Mouse (Mus musculus): Measurements from ENCODE around the gene Zcchc8. TPM values are rescaled to one million over a fixed set of nuclear protein-coding genes. Genes with fewer than 3 reads are reported as not detected.

Zcchc8 gene
- polyA plus RNA-seq (2017; shearing (Covaris generic)), result 70.6 TPM

DNA sequence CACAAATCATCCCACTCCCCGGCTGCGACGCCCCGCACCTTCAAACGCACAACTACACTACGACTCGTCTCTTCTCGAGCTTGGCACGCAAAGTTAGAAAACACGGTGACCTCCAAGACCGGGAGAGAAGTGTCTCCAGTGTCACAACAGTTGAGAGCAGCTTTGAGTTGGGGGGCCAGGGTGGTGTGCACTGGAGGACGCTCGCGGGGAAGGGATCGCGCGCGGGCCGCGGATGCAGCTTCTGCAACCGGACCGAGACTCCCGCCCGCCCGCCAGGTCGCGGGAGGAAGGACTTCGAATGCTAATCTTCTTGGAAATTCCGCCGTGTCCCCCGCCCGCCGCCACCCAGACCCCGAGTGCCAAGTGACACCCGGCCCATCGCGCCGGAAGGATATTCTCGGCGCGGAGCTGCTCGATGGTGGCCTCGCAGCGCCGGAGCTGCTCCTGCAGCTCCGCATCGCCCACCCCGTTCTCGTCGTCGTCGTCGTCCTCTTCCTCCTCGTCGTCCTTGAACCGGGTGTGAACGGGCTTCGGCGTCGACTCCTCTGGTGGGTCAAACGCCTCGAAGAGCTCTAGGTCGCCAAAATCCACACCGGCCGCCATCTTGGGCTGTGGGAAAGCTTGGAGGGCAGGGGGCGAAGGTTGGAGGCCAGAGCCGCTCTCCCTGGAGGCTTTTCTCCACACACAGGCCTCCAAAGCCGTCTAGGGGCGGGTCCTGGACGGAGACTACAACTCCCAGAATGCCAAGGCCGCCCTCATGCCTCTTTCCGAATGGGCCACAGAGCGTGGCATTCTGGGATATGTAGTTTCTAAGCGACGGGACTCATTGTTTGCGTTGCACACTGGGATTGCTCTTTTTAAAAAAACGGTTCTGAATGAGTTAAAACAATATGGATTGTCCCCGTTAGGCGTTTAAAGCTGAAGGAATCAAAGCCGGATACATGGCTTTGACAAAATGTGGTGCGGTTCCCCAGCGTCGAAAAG, at the start of gene Zcchc8:
Zcchc8 (minus strand) TSS at position 773 of the 984 bp plus-strand sequence.

DNA sequence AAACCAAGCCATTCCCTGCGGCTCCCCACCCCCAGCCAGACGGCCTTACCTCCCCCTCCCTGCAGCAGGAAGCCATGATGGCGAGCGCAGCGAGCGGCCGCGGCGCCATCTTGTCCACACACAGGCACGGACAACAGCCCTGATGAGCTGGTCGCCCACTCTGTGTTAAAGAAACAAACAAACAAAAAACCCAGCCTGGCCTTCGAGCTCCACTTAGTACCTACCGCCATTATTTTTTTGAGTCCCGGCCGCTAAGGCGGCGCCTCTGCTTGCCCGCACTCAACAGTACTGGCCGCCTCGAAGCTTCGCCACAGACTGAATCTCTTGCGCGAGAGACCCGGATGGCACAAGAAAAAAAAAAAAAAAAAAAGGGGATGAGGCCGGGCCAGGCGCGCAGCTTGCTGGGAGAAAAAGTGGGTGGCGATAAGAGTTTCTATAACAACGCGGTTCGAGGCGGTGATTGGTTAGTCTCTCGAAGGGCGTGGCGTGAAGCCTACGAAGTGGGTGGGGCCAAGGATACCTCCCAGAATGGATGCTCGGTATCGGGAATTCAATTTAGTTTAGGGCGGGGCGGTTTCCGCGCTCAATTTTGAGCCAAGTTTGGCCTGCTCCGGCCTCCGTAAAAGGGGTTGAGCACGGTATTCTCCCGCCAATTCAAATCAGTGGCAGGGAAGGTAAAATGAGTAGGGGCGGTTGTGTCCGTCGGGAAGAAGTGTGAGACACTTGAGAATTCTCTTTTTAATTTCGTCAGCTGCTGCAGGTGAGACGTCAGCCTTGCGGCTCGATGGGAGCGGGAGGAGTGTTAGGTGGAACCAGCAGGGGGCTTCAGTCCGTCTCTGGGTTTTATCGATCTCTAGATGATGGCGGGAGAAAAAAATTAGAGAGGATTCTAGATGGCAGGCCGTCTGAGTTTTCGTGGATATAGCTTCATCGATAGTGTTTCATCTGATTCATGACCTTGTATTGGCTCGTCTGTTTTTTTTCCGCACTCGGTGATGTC, 28.5 kb upstream of the Zcchc8 start, which contains the start of the genes Rsrc2 and Kntc1:
Rsrc2 (minus strand) TSS at position 350 of the 1,000 bp plus-strand sequence.
Kntc1 (plus strand) TSS at position 652 of the 1,000 bp plus-strand sequence.

DNA sequence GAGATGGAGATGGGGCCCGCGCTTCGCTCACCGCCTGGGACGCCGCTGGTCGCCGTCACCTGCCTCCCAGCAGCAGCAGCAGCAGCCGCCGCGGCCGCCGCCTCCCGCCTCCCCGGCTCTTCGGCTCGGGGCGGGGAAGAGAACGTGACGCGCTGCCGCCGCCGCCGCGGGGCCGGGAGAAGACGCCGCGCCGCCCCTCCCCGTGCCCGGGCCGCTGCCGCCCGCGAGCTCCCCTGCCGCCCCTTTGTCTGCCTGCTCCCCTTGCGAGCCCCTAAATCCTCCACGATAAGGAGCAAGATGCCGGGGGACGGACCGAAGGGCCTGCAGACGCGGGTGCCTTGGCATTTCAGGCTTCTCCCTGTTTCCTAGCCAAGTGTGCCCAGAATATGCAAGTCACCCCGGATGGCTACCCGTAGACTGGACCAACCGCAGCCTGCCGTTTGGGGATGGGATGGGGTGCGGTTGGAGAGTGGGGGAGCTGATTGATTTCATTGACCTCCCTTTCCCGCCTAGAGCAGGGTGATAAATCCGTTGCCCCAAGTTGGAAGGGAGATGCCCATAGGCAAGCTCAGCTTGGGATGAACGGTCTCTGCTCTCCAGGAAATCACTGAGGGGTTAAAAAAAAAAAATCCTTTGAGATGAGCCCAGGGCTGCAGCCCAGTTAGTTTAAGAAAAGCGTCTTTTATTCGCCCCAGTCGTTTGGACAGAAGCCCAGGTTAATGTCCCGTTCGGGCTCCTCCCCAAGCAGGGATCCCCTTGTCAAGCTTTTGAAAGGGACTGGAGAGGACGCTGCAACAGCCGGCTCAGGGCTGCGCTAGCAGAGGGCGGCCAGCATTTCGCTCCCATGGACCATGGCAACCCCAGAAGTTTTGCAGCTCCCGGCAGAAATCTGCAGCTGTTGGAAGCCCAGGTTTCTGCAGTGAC, 36.4 kb downstream of the Zcchc8 start, which contains the start of gene Clip1:
Clip1 (minus strand) TSS at position 398 of the 924 bp plus-strand sequence.

Other genes starting within 250 kb of the Zcchc8 start
- not detected for gene Lrrc43, start 231.8 kb downstream of the Zcchc8 start, polyA plus RNA-seq (2017; shearing (Covaris generic))
- gene Il31, start 231.6 kb downstream of the Zcchc8 start, polyA plus RNA-seq (2017; shearing (Covaris generic)), result not detected
- not detected for gene B3gnt4, start 210.6 kb downstream of the Zcchc8 start, polyA plus RNA-seq (2017; shearing (Covaris generic))
- 78.2 TPM for gene Diablo, start 196.9 kb downstream of the Zcchc8 start, polyA plus RNA-seq (2017; shearing (Covaris generic))
- not detected for gene Gm49027, start 195.6 kb downstream of the Zcchc8 start, polyA plus RNA-seq (2017; shearing (Covaris generic))
- gene Vps33a, start 148.1 kb downstream of the Zcchc8 start, polyA plus RNA-seq (2017; shearing (Covaris generic)), result 39.1 TPM
- gene Clip1, start 36.5 kb downstream of the Zcchc8 start, polyA plus RNA-seq (2017; shearing (Covaris generic)), result 166 TPM
- gene Rsrc2, start 28.3 kb upstream of the Zcchc8 start, polyA plus RNA-seq (2017; shearing (Covaris generic)), result 282 TPM
- 5.3 TPM for gene Kntc1, start 28.6 kb upstream of the Zcchc8 start, polyA plus RNA-seq (2017; shearing (Covaris generic))
- gene Hcar2, start 144.4 kb upstream of the Zcchc8 start, polyA plus RNA-seq (2017; shearing (Covaris generic)), result not detected
- gene Hcar1, start 158.9 kb upstream of the Zcchc8 start, polyA plus RNA-seq (2017; shearing (Covaris generic)), result not detected
- 65.3 TPM for gene Denr, start 186.1 kb upstream of the Zcchc8 start, polyA plus RNA-seq (2017; shearing (Covaris generic))
- 6.5 TPM for gene Gm43518, start 206.3 kb upstream of the Zcchc8 start, polyA plus RNA-seq (2017; shearing (Covaris generic))
- gene Ccdc62, start 209.6 kb upstream of the Zcchc8 start, polyA plus RNA-seq (2017; shearing (Covaris generic)), result 5.0 TPM